Mouse (Mus musculus) midbrain, embryonic 10.5 days (tissue): Measurements from ENCODE around the gene Gm48552. TPM values are rescaled to one million over a fixed set of nuclear protein-coding genes. Genes with fewer than 3 reads are reported as not detected.

Source experiments
- DNase-seq: peaks from one replicate; pipeline ENCODE4 v3.0.0-alpha.2; 2017; ENCODE audit warnings: low spot score
- H3K27ac ChIP-seq: fragments of 300-500 bp; sonication (generic); replicated peaks from 2 replicates; pipeline ENCODE4 v1.5.1; 2016; ENCODE audit warnings: mild to moderate bottlenecking
- H3K27me3 ChIP-seq: fragments of 300-500 bp; sonication (generic); 2 replicates; pipeline ENCODE4 v1.6.1; 2016; ENCODE audit warnings: low read depth, mild to moderate bottlenecking; ENCODE audit not compliant: poor library complexity, severe bottlenecking
- H3K36me3 ChIP-seq: fragments of 300-500 bp; sonication (generic); 2 replicates; pipeline ENCODE4 v1.6.1; 2016; ENCODE audit warnings: mild to moderate bottlenecking, moderate library complexity
- H3K4me1 ChIP-seq: fragments of 300-500 bp; sonication (generic); 2 replicates; pipeline ENCODE4 v1.6.1; 2016
- H3K4me3 ChIP-seq: fragments of 300-500 bp; sonication (generic); 2 replicates; pipeline ENCODE4 v1.5.1; 2016; ENCODE audit warnings: mild to moderate bottlenecking, moderate library complexity
- H3K9me3 ChIP-seq: fragments of 300-500 bp; sonication (generic); replicated peaks from 2 replicates; pipeline ENCODE4 v1.6.1; 2016; ENCODE audit warnings: mild to moderate bottlenecking
- WGBS: fragments of 180-500 bp; shearing (Covaris S2); methylation state at CpG from one replicate; pipeline ENCODE4 v1.1.7; 2016; 5-methylcytosine and 5-hydroxymethylcytosine counted together
- polyA plus RNA-seq: library from polyadenylated mRNA; unstranded; fragments of >200 nt; fragmentation: Nextera tagmentation; extraction: Ambion mirVana; gene quantifications from 2 replicates; pipeline ENCODE4 v1.2.1, GENCODE M21; 2016

Gene Gm48552
- polyA plus RNA-seq = 1.7 and 2.9 TPM in 2 replicates

DNA sequence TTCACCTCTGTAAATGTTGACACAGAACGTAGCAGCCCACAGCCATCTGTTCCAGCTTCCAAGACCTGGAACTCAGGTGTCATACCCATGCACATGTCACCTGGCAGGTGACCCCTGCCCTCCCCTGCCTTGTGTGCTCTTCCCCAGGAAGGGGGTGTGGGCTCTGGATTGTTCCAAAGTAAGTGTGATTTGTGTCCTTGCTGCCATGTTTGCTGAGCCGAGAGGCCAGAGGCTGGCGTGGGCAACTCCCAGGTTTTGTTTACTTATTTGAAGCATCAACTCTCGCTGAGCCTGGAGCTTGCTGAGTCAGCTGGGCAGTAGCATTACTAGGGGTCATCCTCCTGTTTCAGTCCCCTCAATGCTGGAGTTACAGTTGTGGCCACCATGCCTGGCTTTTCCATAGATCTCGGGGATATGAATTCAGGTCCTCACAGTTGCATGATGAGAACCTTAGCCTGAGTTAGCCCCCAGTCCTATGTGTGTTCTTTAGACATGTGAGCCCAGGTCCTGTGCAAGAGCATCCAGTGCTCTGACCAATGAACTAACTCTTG, at the start of gene Gm48552:
Gene Gm48552 (plus strand): TSS at position 501 of the 551 bp plus-strand sequence.
- 89% methylated on average over 5 of the region's 5 CpGs for whole genome bisulfite sequencing
- Histone ChIP-seq H3K4me1 (peaks cover 50% of the 10 kb centered on the region), H3K9me3 (no peaks in the 10 kb centered on the region), H3K4me3 (0 out of 2 replicates have a peak within 1 kb of the TSS, but pooled peaks have one; percentile 17), H3K27ac (peak within 1 kb of the TSS; percentile 58), H3K36me3 (peaks cover 50% of the 10 kb centered on the region), H3K27me3 (no peaks in the 10 kb centered on the region)
- no peak for DNase-seq

- WGBS = 39% methylated on average over 17 of the region's 17 CpGs
- peaks cover 8% of the 10 kb centered on the region for H3K36me3 ChIP-seq
- no peak for DNase-seq
- H3K27ac ChIP-seq = no peak overlapping the region
- H3K9me3 ChIP-seq = no peaks in the 10 kb centered on the region
- H3K27me3 ChIP-seq = peaks cover 85% of the 10 kb centered on the region
- H3K4me1 ChIP-seq = peaks cover 23% of the 10 kb centered on the region
- no peak overlapping the region for H3K4me3 ChIP-seq
Observed at GRCm38 (mm10) chr10:81340551-81341332, 48.1 kb upstream of the Gm48552 start.

DNA sequence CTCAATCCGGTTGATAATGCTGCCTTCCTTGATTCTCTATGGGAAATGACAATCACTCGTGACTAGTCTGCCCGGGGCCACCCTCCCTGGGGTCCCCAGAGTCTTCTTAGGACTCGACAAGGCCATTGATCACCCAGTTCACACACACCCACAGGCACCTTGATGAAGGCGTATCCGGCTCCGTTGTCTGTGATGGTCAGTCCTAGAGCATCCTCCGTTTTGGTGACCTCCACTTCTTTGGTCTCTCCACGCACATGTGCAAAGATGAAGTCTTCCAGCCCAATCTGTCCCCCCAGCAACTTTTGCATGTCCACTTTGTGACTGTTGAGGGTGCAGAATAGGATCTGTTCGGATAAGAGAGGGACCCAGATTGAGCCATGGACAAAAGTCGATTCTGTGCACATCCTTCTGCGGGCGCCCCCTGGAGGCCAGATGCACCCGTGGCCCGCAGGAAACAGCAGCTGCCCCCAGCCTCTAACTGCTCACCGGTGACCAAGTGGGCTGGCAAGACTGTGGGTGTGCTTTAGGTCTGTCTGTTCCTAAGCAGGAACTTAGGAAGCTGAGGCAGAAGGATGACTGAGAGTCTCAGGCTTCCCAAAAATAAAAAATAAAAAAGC, 47.4 kb upstream of the Gm48552 start:
- peaks cover 91% of the 10 kb centered on the region for H3K27me3 ChIP-seq
- no peak overlapping the region for H3K27ac ChIP-seq
- H3K4me3 ChIP-seq = no peak overlapping the region
- peaks cover 22% of the 10 kb centered on the region for H3K4me1 ChIP-seq
- WGBS = 36% methylated on average over 16 of the region's 16 CpGs
- peaks cover 15% of the 10 kb centered on the region for H3K36me3 ChIP-seq
- DNase-seq = peak; percentile 75
- no peaks in the 10 kb centered on the region for H3K9me3 ChIP-seq

GRCm38 (mm10) chr10:81342686-81343505, 45.9 kb upstream of the Gm48552 start, which contains the start of gene Gipc3:
Gene Gipc3 (minus strand): TSS chr10:81343266.
- 7% methylated on average over 57 of the region's 67 CpGs for WGBS
- peaks cover 33% of the 10 kb centered on the region for H3K4me1 ChIP-seq
- peaks cover 25% of the 10 kb centered on the region for H3K36me3 ChIP-seq
- H3K9me3 ChIP-seq = no peaks in the 10 kb centered on the region
- peak; percentile 44 for DNase-seq
- peak within 1 kb of the TSS; percentile 61 for H3K27ac ChIP-seq
- peaks cover 91% of the 10 kb centered on the region for H3K27me3 ChIP-seq
- H3K4me3 ChIP-seq = peak within 1 kb of the TSS; percentile 57

- no peak for DNase-seq
- Histone ChIP-seq H3K27ac (no peak overlapping the region), H3K36me3 (peaks cover 35% of the 10 kb centered on the region), H3K27me3 (peaks cover 95% of the 10 kb centered on the region), H3K4me3 (no peak overlapping the region), H3K9me3 (no peaks in the 10 kb centered on the region), H3K4me1 (peaks cover 47% of the 10 kb centered on the region)
- 56% methylated on average over 8 of the region's 8 CpGs for WGBS
Observed at GRCm38 (mm10) chr10:81344421-81345161, 44.2 kb upstream of the Gm48552 start.

DNA sequence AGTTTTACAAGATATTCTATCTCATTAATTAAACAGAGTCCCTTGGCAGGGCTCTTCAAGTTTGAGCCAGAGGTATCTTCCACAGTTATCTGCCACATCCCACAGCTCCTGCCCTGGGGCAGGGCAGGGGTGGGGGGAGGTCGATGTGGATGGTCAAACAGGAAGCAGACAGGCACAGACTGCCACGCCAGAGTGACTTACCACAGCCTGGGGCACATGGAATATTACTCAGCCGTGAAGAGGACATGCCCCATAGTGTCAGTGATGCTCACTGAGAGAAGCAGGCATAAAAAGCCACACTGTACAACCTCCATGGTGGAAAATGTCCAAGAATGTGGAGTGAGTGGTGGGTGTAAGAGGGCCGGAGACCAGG, 43.7 kb upstream of the Gm48552 start:
- no peak overlapping the region for H3K27ac ChIP-seq
- no peak overlapping the region for H3K4me3 ChIP-seq
- H3K27me3 ChIP-seq = peaks cover 92% of the 10 kb centered on the region
- H3K36me3 ChIP-seq = peaks cover 35% of the 10 kb centered on the region
- H3K9me3 ChIP-seq = no peaks in the 10 kb centered on the region
- WGBS = 88% methylated on average over 4 of the region's 4 CpGs
- peaks cover 53% of the 10 kb centered on the region for H3K4me1 ChIP-seq
- no peak for DNase-seq

- WGBS = 5% methylated on average over 55 of the region's 55 CpGs
- peak overlapping the region; percentile 40 for H3K4me3 ChIP-seq
- H3K4me1 ChIP-seq = peaks cover 56% of the 10 kb centered on the region
- H3K27me3 ChIP-seq = peaks cover 78% of the 10 kb centered on the region
- peak overlapping the region; percentile 58; the same call in 1 of the 2 replicates for H3K27ac ChIP-seq
- H3K9me3 ChIP-seq = no peaks in the 10 kb centered on the region
- H3K36me3 ChIP-seq = peaks cover 35% of the 10 kb centered on the region
- peak; percentile 72 for DNase-seq
Observed at GRCm38 (mm10) chr10:81346453-81347067, 42.2 kb upstream of the Gm48552 start.

DNA sequence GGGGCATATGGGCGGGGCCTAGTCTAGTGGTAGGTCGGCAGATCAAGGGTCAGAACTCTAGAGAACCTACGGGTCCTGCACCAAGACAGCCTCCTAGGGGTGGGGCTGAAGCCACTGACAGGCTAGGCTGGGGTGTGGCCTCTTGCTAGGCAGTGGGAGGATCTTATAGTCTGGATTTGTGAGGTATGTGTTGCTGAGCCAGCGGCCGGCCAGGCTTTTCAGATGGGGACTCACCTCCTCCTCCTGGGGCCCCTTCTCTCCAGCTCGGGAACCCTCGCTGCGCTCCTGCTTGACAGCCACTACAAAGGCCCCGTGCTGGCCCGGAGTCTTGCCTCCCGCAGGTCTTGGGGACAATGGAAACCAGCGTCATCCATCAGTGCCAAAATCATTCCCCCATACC, 39.7 kb upstream of the Gm48552 start:
- Histone ChIP-seq H3K27ac (peak overlapping the region; percentile 95), H3K36me3 (peaks cover 35% of the 10 kb centered on the region), H3K9me3 (no peaks in the 10 kb centered on the region), H3K4me1 (peaks cover 55% of the 10 kb centered on the region), H3K27me3 (peaks cover 52% of the 10 kb centered on the region), H3K4me3 (peak overlapping the region; percentile 77)
- DNase-seq = peak; percentile 38
- WGBS = 5% methylated on average over 12 of the region's 12 CpGs

GRCm38 (mm10) chr10:81349961-81350350, 38.8 kb upstream of the Gm48552 start:
- peaks cover 35% of the 10 kb centered on the region for H3K36me3 ChIP-seq
- peak overlapping the region; percentile 77 for H3K4me3 ChIP-seq
- DNase-seq = no peak
- peaks cover 48% of the 10 kb centered on the region for H3K27me3 ChIP-seq
- peaks cover 63% of the 10 kb centered on the region for H3K4me1 ChIP-seq
- H3K9me3 ChIP-seq = no peaks in the 10 kb centered on the region
- WGBS = under 1% methylated on average over 29 of the region's 29 CpGs
- H3K27ac ChIP-seq = peak overlapping the region; percentile 95

DNA sequence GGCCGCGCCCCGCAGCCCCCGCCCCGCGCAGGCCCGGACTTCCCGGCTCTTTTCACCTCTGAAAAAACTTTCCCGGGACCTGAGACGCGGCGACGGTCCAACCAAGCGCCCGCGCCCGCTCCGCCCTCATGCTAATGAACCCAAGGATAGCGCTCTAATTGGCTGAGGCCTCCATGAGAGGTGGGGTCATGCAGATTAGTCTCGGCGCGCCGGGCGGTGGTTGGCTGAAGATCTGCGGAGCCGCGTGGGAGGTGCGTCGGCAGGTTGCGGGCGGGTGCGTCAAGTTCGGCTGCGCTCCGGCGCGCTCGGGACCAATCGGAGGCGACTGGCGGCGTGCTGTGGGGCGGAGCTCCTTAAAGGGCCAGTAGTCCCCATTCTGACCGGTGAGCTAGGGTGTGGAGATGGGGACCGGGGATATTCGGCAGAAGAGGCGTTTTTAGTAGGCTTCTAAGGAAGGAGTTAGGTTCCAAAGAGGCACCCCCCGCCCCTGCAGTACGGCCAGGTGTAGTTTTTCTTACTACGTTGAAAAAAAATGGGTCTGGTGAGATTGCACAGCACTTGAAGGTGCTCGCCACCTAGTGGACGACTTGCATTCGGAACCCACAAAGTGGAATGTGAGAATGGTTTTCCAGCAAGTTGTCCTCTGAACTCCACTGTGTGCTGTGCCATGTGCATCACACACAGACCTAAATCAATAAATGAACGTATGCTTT, 38.3 kb upstream of the Gm48552 start, which contains the start of gene Hmg20b:
Gene Hmg20b (minus strand): TSS at position 130 of the 713 bp plus-strand sequence.
- DNase-seq = peak; percentile 100
- peak within 1 kb of the TSS; percentile 95 for H3K27ac ChIP-seq
- H3K4me3 ChIP-seq = peak within 1 kb of the TSS; percentile 77
- peaks cover 30% of the 10 kb centered on the region for H3K36me3 ChIP-seq
- peaks cover 48% of the 10 kb centered on the region for H3K27me3 ChIP-seq
- under 1% methylated on average over 54 of the region's 54 CpGs for WGBS
- no peaks in the 10 kb centered on the region for H3K9me3 ChIP-seq
- H3K4me1 ChIP-seq = peaks cover 66% of the 10 kb centered on the region
